ENCODE assay signal across 22 mouse cellular contexts in the genomic region with DNA sequence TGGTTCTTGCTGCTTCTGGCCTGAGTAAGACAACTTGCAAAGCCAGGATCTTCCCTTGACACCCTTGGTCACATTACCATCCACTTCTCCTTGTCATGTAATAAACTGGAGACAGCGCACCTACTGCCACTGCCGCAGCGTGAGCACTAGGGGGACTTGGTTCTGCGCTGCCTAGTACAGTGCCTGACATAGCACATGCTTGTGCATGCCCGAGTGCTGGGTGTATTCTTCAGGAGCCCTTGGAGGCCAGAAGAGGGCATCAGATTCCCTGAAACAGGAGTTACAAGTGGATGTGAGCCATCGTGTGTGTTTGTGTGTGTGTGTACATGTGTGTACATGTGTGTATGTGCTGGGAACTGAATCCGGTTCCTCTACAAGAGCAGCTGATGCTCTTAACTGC. TPM values are rescaled to one million over a fixed set of nuclear protein-coding genes. Genes with fewer than 3 reads are reported as not detected.
A peak's percentile ranks its signal among the peaks of the same experiment; 100 is the strongest.
DNase-seq lines count a peak whose midpoint lies in the region; ATAC-seq and TF ChIP-seq lines count a peak whose summit lies in the region.
"Had no signal": no experiment of that assay in that cellular context is flagged by ENCODE, and none has a peak within 500 bp of the region (broad histone marks: within the 10 kb centered on the region; RNA-seq: fewer than 3 reads in every experiment).

No protein-coding gene starts in this region.

- H3K9me3 ChIP-seq in liver, embryonic 14.5 days (ENCODE audit: control insufficient read depth, low read length) = no peaks in the 10 kb centered on the region
- H3K9me3 ChIP-seq: embryonic facial prominence, embryonic 13.5 days; G1E; heart, embryonic 12.5 days; limb, embryonic 10.5 days; liver, embryonic 12.5 days; midbrain, embryonic 10.5 days; neural tube, embryonic 13.5 days had no signal

- H3K36me3 ChIP-seq in liver, embryonic 14.5 days (replicated peaks; ENCODE audit: control insufficient read depth, insufficient read depth, low read depth) = no peaks in the 10 kb centered on the region
- no peaks in the 10 kb centered on the region for H3K36me3 ChIP-seq in testis, adult 2 months (ENCODE audit: control insufficient read depth, insufficient read depth, low read length)
- H3K36me3 ChIP-seq: embryonic facial prominence, embryonic 13.5 days; G1E; heart, embryonic 12.5 days; limb, embryonic 10.5 days; liver, embryonic 12.5 days; midbrain, embryonic 10.5 days; neural tube, embryonic 13.5 days had no signal

- WGBS in liver, embryonic 14.5 days (ENCODE audit: insufficient replicate concordance) = 69% methylated on average over 7 of the region's 7 CpGs

- no peak overlapping the region for H3K9ac ChIP-seq in liver, embryonic 14.5 days (replicated peaks)
- H3K9ac ChIP-seq: embryonic facial prominence, embryonic 13.5 days; heart, embryonic 12.5 days; hindbrain, embryonic 14.5 days; liver, embryonic 12.5 days; neural tube, embryonic 13.5 days had no signal

- H3K27ac ChIP-seq in liver, embryonic 14.5 days = no peak overlapping the region
- no peak overlapping the region for H3K27ac ChIP-seq in testis, adult 2 months (ENCODE audit: control insufficient read depth, insufficient read depth, low read depth, low read length)
- H3K27ac ChIP-seq in embryonic fibroblast, embryonic 13.5 days (ENCODE audit: insufficient read depth, low read length) = no peak overlapping the region
- H3K27ac ChIP-seq: embryonic facial prominence, embryonic 13.5 days; gastrocnemius, adult 2 months; hindbrain, embryonic 14.5 days; left cerebral cortex, adult 2 months; limb, embryonic 10.5 days; liver, embryonic 12.5 days; midbrain, embryonic 10.5 days; neural tube, embryonic 13.5 days had no signal

- peaks cover 6% of the 10 kb centered on the region; the same call in 1 of the 2 replicates for H3K27me3 ChIP-seq in liver, embryonic 14.5 days (ENCODE audit: control insufficient read depth, insufficient read depth, low read length)
- no peaks in the 10 kb centered on the region for H3K27me3 ChIP-seq in testis, adult 2 months (ENCODE audit: control insufficient read depth, insufficient read depth, low read length)

- no peak overlapping the region for H3K4me2 ChIP-seq in liver, embryonic 14.5 days (ENCODE audit: low read depth)
- H3K4me2 ChIP-seq: embryonic facial prominence, embryonic 13.5 days; heart, embryonic 12.5 days; hindbrain, embryonic 14.5 days; liver, embryonic 12.5 days; neural tube, embryonic 13.5 days had no signal

- peaks cover 0 to 2% of the 10 kb centered on the region in 2 experiments; a peak in 1 of 4 replicates for H3K4me1 ChIP-seq in liver, embryonic 14.5 days (replicated peaks; ENCODE audit: control insufficient read depth in 2 of 2, insufficient read depth in 2 of 2, low read length in 1 of 2)
- H3K4me1 ChIP-seq in testis, adult 2 months (ENCODE audit: control insufficient read depth, insufficient read depth, low read length) = peaks cover 16% of the 10 kb centered on the region
- H3K4me1 ChIP-seq in embryonic fibroblast, embryonic 13.5 days (ENCODE audit: control insufficient read depth, insufficient read depth, low read length) = peaks cover 3% of the 10 kb centered on the region; the same call in 1 of the 2 replicates

- peak; percentile 15; the same call in 1 of the 2 replicates for TF ChIP-seq CTCF in liver, embryonic 14.5 days (IDR thresholded peaks at IDR 0.05; ENCODE audit: low read depth)
- TF ChIP-seq CTCF in testis, adult 2 months (IDR thresholded peaks at IDR 0.05; ENCODE audit: control insufficient read depth, insufficient read depth, insufficient replicate concordance, low read depth, low read length) = no peak
- TF ChIP-seq CTCF in embryonic fibroblast, embryonic 13.5 days (IDR thresholded peaks at IDR 0.05; ENCODE audit: borderline replicate concordance, insufficient read depth, low read length) = 0 out of 2 replicates have a peak, but pooled peaks have one; percentile 17

- ATAC-seq in liver, embryonic 14.5 days (ENCODE audit: insufficient read depth) = no peak
- ATAC-seq: liver, embryonic 12.5 days had no signal

- H3K4me3 ChIP-seq in liver, embryonic 14.5 days (ENCODE audit: insufficient read depth in 1 of 2, low read depth in 2 of 2, low read length in 2 of 2) = no peak overlapping the region
- peak overlapping the region; percentile 67 for H3K4me3 ChIP-seq in testis, adult 2 months (ENCODE audit: control insufficient read depth, low read depth, low read length)
- no peak overlapping the region for H3K4me3 ChIP-seq in embryonic fibroblast, embryonic 13.5 days (ENCODE audit: insufficient read depth, low read length)
- H3K4me3 ChIP-seq: embryonic facial prominence, embryonic 13.5 days; gastrocnemius, adult 2 months; heart, embryonic 12.5 days; left cerebral cortex, adult 2 months; limb, embryonic 10.5 days; liver, embryonic 12.5 days; midbrain, embryonic 10.5 days; neural tube, embryonic 13.5 days had no signal

- no peak for DNase-seq in liver, embryonic 14.5 days (ENCODE audit: low read depth in 3 of 3, low spot score in 3 of 3)
- no peak for DNase-seq in liver
- no peak for DNase-seq in testis, postnatal 14 days (ENCODE audit: low spot score)
- no peak for DNase-seq in cerebellum, postnatal 4 days (ENCODE audit: low spot score in 2 of 2)
- no peak for DNase-seq in embryo, embryonic 11 days
- DNase-seq: adrenal gland, adult 2 months; gastrocnemius, adult 2 months; kidney, adult 18-20 months; layer of hippocampus, adult 9-11 months; right cerebral cortex, adult 18-20 months; thymus, postnatal 36 days had no signal

- TF ChIP-seq EP300 in liver, embryonic 14.5 days (IDR thresholded peaks at IDR 0.05; ENCODE audit: low read depth) = no peak

- no peak for TF ChIP-seq POLR2A in testis, adult 2 months (IDR thresholded peaks at IDR 0.05; ENCODE audit: control insufficient read depth, low read depth, low read length)
- no peak for TF ChIP-seq POLR2A in embryonic fibroblast, embryonic 13.5 days (IDR thresholded peaks at IDR 0.05; ENCODE audit: low read depth, low read length)

RNA-seq across cellular contexts. Expression of a gene that starts 1.6 kb away (rescaled TPM):
- polyA plus RNA-seq in liver, embryonic 14.5 days (2012; rRNA removed) = 1.5 and 2.5 TPM in 2 replicates
- 2.3 TPM in 2 replicates for polyA plus RNA-seq in liver, embryonic 14.5 days (2014; fragmentation: Nextera tagmentation; extraction: Ambion mirVana)
- polyA plus RNA-seq in testis, adult 2 months (2012; rRNA removed) = 11.3 and 11.9 TPM in 2 replicates
- 8.2 and 12.8 TPM in 2 replicates for polyA plus RNA-seq in embryonic fibroblast, embryonic 13.5 days (2011; ENCODE audit: insufficient read length, low read depth, missing spikeins)

RNA-seq across cellular contexts. Expression of a gene that starts 5.8 kb away (rescaled TPM):
- 14.6 and 15.6 TPM in 2 replicates for polyA plus RNA-seq in liver, embryonic 14.5 days (2012; rRNA removed)
- 22.3 and 23.6 TPM in 2 replicates for polyA plus RNA-seq in liver, embryonic 14.5 days (2014; fragmentation: Nextera tagmentation; extraction: Ambion mirVana)
- 146 and 160 TPM in 2 replicates for polyA plus RNA-seq in testis, adult 2 months (2012; rRNA removed)
- 11.6 and 11.7 TPM in 2 replicates for polyA plus RNA-seq in embryonic fibroblast, embryonic 13.5 days (2011; ENCODE audit: insufficient read length, low read depth, missing spikeins)

RNA-seq across cellular contexts. Expression of a gene that starts 16.3 kb away (rescaled TPM):
- polyA plus RNA-seq in liver, embryonic 14.5 days (2012; rRNA removed) = 0.81 TPM in 2 replicates
- polyA plus RNA-seq in liver, embryonic 14.5 days (2014; fragmentation: Nextera tagmentation; extraction: Ambion mirVana) = 1.0 and 2.1 TPM in 2 replicates
- 8.0 and 8.6 TPM in 2 replicates for polyA plus RNA-seq in testis, adult 2 months (2012; rRNA removed)
- 4.7 and 6.6 TPM in 2 replicates for polyA plus RNA-seq in embryonic fibroblast, embryonic 13.5 days (2011; ENCODE audit: insufficient read length, low read depth, missing spikeins)

RNA-seq across cellular contexts. Expression of a gene that starts 39.2 kb away (rescaled TPM):
- polyA plus RNA-seq in liver, embryonic 14.5 days (2012; rRNA removed) = 0.39 and 1.3 TPM in 2 replicates
- polyA plus RNA-seq in liver, embryonic 14.5 days (2014; fragmentation: Nextera tagmentation; extraction: Ambion mirVana) = 2.6 and 4.8 TPM in 2 replicates
- 0.15 and 0.29 TPM in 2 replicates for polyA plus RNA-seq in testis, adult 2 months (2012; rRNA removed)
- polyA plus RNA-seq in embryonic fibroblast, embryonic 13.5 days (2011; ENCODE audit: insufficient read length, low read depth, missing spikeins) = 10.6 and 40.6 TPM in 2 replicates
- polyA plus RNA-seq: G1E had no signal

RNA-seq across cellular contexts. Expression of a gene that starts 49.4 kb away (rescaled TPM):
- polyA plus RNA-seq in liver, embryonic 14.5 days (2012; rRNA removed) = 24.4 and 29.4 TPM in 2 replicates
- 41.6 and 44.5 TPM in 2 replicates for polyA plus RNA-seq in liver, embryonic 14.5 days (2014; fragmentation: Nextera tagmentation; extraction: Ambion mirVana)
- polyA plus RNA-seq in testis, adult 2 months (2012; rRNA removed) = 321 and 371 TPM in 2 replicates
- 67.7 and 68.0 TPM in 2 replicates for polyA plus RNA-seq in embryonic fibroblast, embryonic 13.5 days (2011; ENCODE audit: insufficient read length, low read depth, missing spikeins)
